Mouse (Mus musculus): ENCODE results near the gene Iqsec2. TPM values are rescaled to one million over a fixed set of nuclear protein-coding genes. Genes with fewer than 3 reads are reported as not detected.
A peak's percentile ranks its signal among the peaks of the same experiment; 100 is the strongest.

Iqsec2 gene
- polyA plus RNA-seq, 1 experiment from 2014 or later: 1.0 TPM

- Histone ChIP-seq H3K9ac (replicated peaks) (no peak overlapping the region), H3K4me2 (replicated peaks) (no peak overlapping the region), H3K27me3 (peaks cover 65% of the 10 kb centered on the region), H3K36me3 (no peaks in the 10 kb centered on the region), H3K4me3 (no peak overlapping the region), H3K4me1 (no peaks in the 10 kb centered on the region), H3K27ac (replicated peaks) (no peak overlapping the region), H3K9me3 (no peaks in the 10 kb centered on the region)
- ATAC-seq (ENCODE audit: low FRiP score, low read depth): no peak
These were observed 43.1 kb downstream of the Iqsec2 start for GRCm38 (mm10) chrX:152187151-152187550.

- Histone ChIP-seq H3K27ac (replicated peaks) (no peak overlapping the region), H3K4me3 (no peak overlapping the region), H3K4me2 (replicated peaks) (no peak overlapping the region), H3K27me3 (peaks cover 88% of the 10 kb centered on the region), H3K9me3 (no peaks in the 10 kb centered on the region), H3K36me3 (no peaks in the 10 kb centered on the region), H3K9ac (replicated peaks) (no peak overlapping the region), H3K4me1 (no peaks in the 10 kb centered on the region)
- no peak for ATAC-seq (ENCODE audit: low FRiP score, low read depth)
- 83% methylated on average over 1 of the region's 1 CpGs for WGBS
These were observed 47.2 kb downstream of the Iqsec2 start for GRCm38 (mm10) chrX:152191266-152191665.

- no peak overlapping the region for H3K4me3 ChIP-seq
- peaks cover 35% of the 10 kb centered on the region for H3K4me1 ChIP-seq
- H3K27ac ChIP-seq (replicated peaks): peak overlapping the region; percentile 88
- peaks cover 93% of the 10 kb centered on the region for H3K27me3 ChIP-seq
- peak; percentile 93 for ATAC-seq (ENCODE audit: low FRiP score, low read depth)
- 14% methylated on average over 1 of the region's 1 CpGs for WGBS
- H3K36me3 ChIP-seq: no peaks in the 10 kb centered on the region
- peak overlapping the region; percentile 30 for H3K4me2 ChIP-seq (replicated peaks)
- H3K9ac ChIP-seq (replicated peaks): no peak overlapping the region
- H3K9me3 ChIP-seq: no peaks in the 10 kb centered on the region
These were observed 54.0 kb downstream of the Iqsec2 start for GRCm38 (mm10) chrX:152197814-152198648.

GRCm38 (mm10) chrX:152201737-152202421 is 57.8 kb downstream of the Iqsec2 start:
- no peak for ATAC-seq (ENCODE audit: low FRiP score, low read depth)
- no peak overlapping the region for H3K4me2 ChIP-seq (replicated peaks)
- no peaks in the 10 kb centered on the region for H3K9me3 ChIP-seq
- H3K27ac ChIP-seq (replicated peaks): no peak overlapping the region; the same call in 1 of the 2 replicates
- peaks cover 32% of the 10 kb centered on the region for H3K4me1 ChIP-seq
- H3K4me3 ChIP-seq: no peak overlapping the region
- no peak overlapping the region for H3K9ac ChIP-seq (replicated peaks)
- WGBS: 20% methylated on average over 4 of the region's 4 CpGs
- peaks cover 94% of the 10 kb centered on the region for H3K27me3 ChIP-seq
- no peaks in the 10 kb centered on the region for H3K36me3 ChIP-seq

GRCm38 (mm10) chrX:152202422-152203103 is 58.5 kb downstream of the Iqsec2 start:
- H3K4me2 ChIP-seq (replicated peaks): no peak overlapping the region
- no peak overlapping the region for H3K4me3 ChIP-seq
- no peaks in the 10 kb centered on the region for H3K9me3 ChIP-seq
- 30% methylated on average over 8 of the region's 8 CpGs for WGBS
- no peak for ATAC-seq (ENCODE audit: low FRiP score, low read depth)
- no peak overlapping the region; the same call in 1 of the 2 replicates for H3K27ac ChIP-seq (replicated peaks)
- H3K27me3 ChIP-seq: peaks cover 94% of the 10 kb centered on the region
- no peak overlapping the region for H3K9ac ChIP-seq (replicated peaks)
- H3K36me3 ChIP-seq: no peaks in the 10 kb centered on the region
- H3K4me1 ChIP-seq: peaks cover 26% of the 10 kb centered on the region

GRCm38 (mm10) chrX:152203247-152203646 is 59.2 kb downstream of the Iqsec2 start:
- H3K4me1 ChIP-seq: peaks cover 21% of the 10 kb centered on the region
- H3K4me3 ChIP-seq: no peak overlapping the region
- peaks cover 90% of the 10 kb centered on the region for H3K27me3 ChIP-seq
- 83% methylated on average over 4 of the region's 4 CpGs for WGBS
- H3K4me2 ChIP-seq (replicated peaks): no peak overlapping the region
- H3K9ac ChIP-seq (replicated peaks): no peak overlapping the region
- no peak for ATAC-seq (ENCODE audit: low FRiP score, low read depth)
- H3K9me3 ChIP-seq: no peaks in the 10 kb centered on the region
- H3K36me3 ChIP-seq: no peaks in the 10 kb centered on the region
- H3K27ac ChIP-seq (replicated peaks): no peak overlapping the region

GRCm38 (mm10) chrX:152205486-152205885 is 61.4 kb downstream of the Iqsec2 start:
- Histone ChIP-seq H3K9ac (replicated peaks) (no peak overlapping the region), H3K4me3 (no peak overlapping the region), H3K27me3 (peaks cover 90% of the 10 kb centered on the region), H3K27ac (replicated peaks) (no peak overlapping the region), H3K4me2 (replicated peaks) (no peak overlapping the region), H3K9me3 (no peaks in the 10 kb centered on the region), H3K36me3 (no peaks in the 10 kb centered on the region), H3K4me1 (peaks cover 12% of the 10 kb centered on the region)
- ATAC-seq (ENCODE audit: low FRiP score, low read depth): no peak
- WGBS: 92% methylated on average over 1 of the region's 1 CpGs

- 83% methylated on average over 1 of the region's 1 CpGs for WGBS
- Histone ChIP-seq H3K4me3 (no peak overlapping the region), H3K27me3 (peaks cover 84% of the 10 kb centered on the region), H3K4me2 (replicated peaks) (no peak overlapping the region), H3K27ac (replicated peaks) (no peak overlapping the region), H3K4me1 (no peaks in the 10 kb centered on the region), H3K9me3 (no peaks in the 10 kb centered on the region), H3K9ac (replicated peaks) (no peak overlapping the region), H3K36me3 (no peaks in the 10 kb centered on the region)
- no peak for ATAC-seq (ENCODE audit: low FRiP score, low read depth)
These were observed 70.6 kb downstream of the Iqsec2 start for GRCm38 (mm10) chrX:152214703-152215102.

GRCm38 (mm10) chrX:152218529-152218928 is 74.5 kb downstream of the Iqsec2 start:
- Histone ChIP-seq H3K27ac (replicated peaks) (no peak overlapping the region), H3K36me3 (no peaks in the 10 kb centered on the region), H3K9me3 (no peaks in the 10 kb centered on the region), H3K4me3 (no peak overlapping the region), H3K4me1 (no peaks in the 10 kb centered on the region), H3K27me3 (peaks cover 86% of the 10 kb centered on the region), H3K4me2 (replicated peaks) (no peak overlapping the region), H3K9ac (replicated peaks) (no peak overlapping the region)
- no peak for ATAC-seq (ENCODE audit: low FRiP score, low read depth)
- WGBS: 98% methylated on average over 2 of the region's 2 CpGs

GRCm38 (mm10) chrX:152221721-152222120 is 77.7 kb downstream of the Iqsec2 start:
- Histone ChIP-seq H3K4me3 (no peak overlapping the region), H3K27me3 (peaks cover 98% of the 10 kb centered on the region), H3K36me3 (no peaks in the 10 kb centered on the region), H3K9me3 (no peaks in the 10 kb centered on the region), H3K27ac (replicated peaks) (no peak overlapping the region), H3K4me1 (no peaks in the 10 kb centered on the region), H3K4me2 (replicated peaks) (no peak overlapping the region), H3K9ac (replicated peaks) (no peak overlapping the region)
- no peak for ATAC-seq (ENCODE audit: low FRiP score, low read depth)
- 74% methylated on average over 4 of the region's 4 CpGs for WGBS

- WGBS: 67% methylated on average over 8 of the region's 9 CpGs
- no peaks in the 10 kb centered on the region for H3K36me3 ChIP-seq
- no peak overlapping the region for H3K9ac ChIP-seq (replicated peaks)
- H3K4me3 ChIP-seq: no peak overlapping the region
- peaks cover 98% of the 10 kb centered on the region for H3K27me3 ChIP-seq
- ATAC-seq (ENCODE audit: low FRiP score, low read depth): no peak
- no peaks in the 10 kb centered on the region for H3K4me1 ChIP-seq
- no peak overlapping the region for H3K4me2 ChIP-seq (replicated peaks)
- H3K27ac ChIP-seq (replicated peaks): no peak overlapping the region
- no peaks in the 10 kb centered on the region for H3K9me3 ChIP-seq
These were observed 78.2 kb downstream of the Iqsec2 start for GRCm38 (mm10) chrX:152222226-152222625.

- H3K27me3 ChIP-seq: peaks cover 95% of the 10 kb centered on the region
- no peak for ATAC-seq (ENCODE audit: low FRiP score, low read depth)
- no peaks in the 10 kb centered on the region for H3K9me3 ChIP-seq
- no peak overlapping the region for H3K9ac ChIP-seq (replicated peaks)
- WGBS: 89% methylated on average over 6 of the region's 6 CpGs
- H3K4me2 ChIP-seq (replicated peaks): no peak overlapping the region
- no peak overlapping the region for H3K27ac ChIP-seq (replicated peaks)
- no peak overlapping the region for H3K4me3 ChIP-seq
- H3K4me1 ChIP-seq: no peaks in the 10 kb centered on the region
- no peaks in the 10 kb centered on the region for H3K36me3 ChIP-seq
These were observed 79.2 kb downstream of the Iqsec2 start for GRCm38 (mm10) chrX:152223313-152223712.

All from midbrain, embryonic 12.5 days (tissue).